Mouse (Mus musculus) bone marrow, adult 2 months (tissue): Measurements from ENCODE around the gene Ezr. TPM values are rescaled to one million over a fixed set of nuclear protein-coding genes. Genes with fewer than 3 reads are reported as not detected.
"Not testable (repeated sequence)": the region's sequence is repeated elsewhere in the genome, so short reads cannot be mapped to it uniquely, and the experiment has no call there.

Source experiments
- H3K27ac ChIP-seq: fragments of 200-500 bp; 2 replicates; pipeline ENCODE4 v1.5.1; 2012; ENCODE audit warnings: low read depth, mild to moderate bottlenecking, control low read depth, inconsistent platforms, low read length; ENCODE audit not compliant: control insufficient read depth, poor library complexity, insufficient read depth
- H3K4me1 ChIP-seq: fragments of 200-500 bp; 2 replicates; pipeline ENCODE4 v1.6.1; 2011; ENCODE audit warnings: low read length; ENCODE audit not compliant: control insufficient read depth, insufficient read depth
- H3K4me3 ChIP-seq: fragments of 200-500 bp; replicated peaks from 2 replicates; pipeline ENCODE3; 2011; ENCODE audit warnings: mild to moderate bottlenecking, low read depth, low read length, control low read depth; ENCODE audit not compliant: control insufficient read depth
- CTCF ChIP-seq: fragments of 200-500 bp; IDR thresholded peaks from 2 replicates; pipeline ENCODE4 v1.5.1; 2011; ENCODE audit warnings: low read length, control low read depth; ENCODE audit not compliant: control insufficient read depth, insufficient read depth
- WGBS: fragments of 180-500 bp; shearing (Covaris S2); methylation state at CpG from one replicate; pipeline ENCODE4 v1.1.7; 2018; 5-methylcytosine and 5-hydroxymethylcytosine counted together
- polyA plus RNA-seq: library from polyadenylated mRNA; stranded (reverse); fragments of >200 nt; gene quantifications from 2 replicates; pipeline ENCODE4 v1.2.4, GENCODE M21; 2011; ENCODE audit warnings: low replicate concordance; ENCODE audit not compliant: missing spikeins, insufficient read depth, insufficient read length

Ezr gene
- polyA plus RNA-seq, 1 experiment: 82.0 TPM

GRCm38 (mm10) chr17:6697224-6697775, 85.3 kb downstream of the Ezr start:
- not testable (repeated sequence) for H3K4me1 ChIP-seq, H3K4me3 ChIP-seq, H3K27ac ChIP-seq
- 34% methylated on average over 4 of the region's 4 CpGs for WGBS
- TF ChIP-seq CTCF: peak; percentile 38

GRCm38 (mm10) chr17:6696521-6696920, 86.1 kb downstream of the Ezr start:
- not testable (repeated sequence) for H3K4me1 ChIP-seq

GRCm38 (mm10) chr17:6695712-6696111, 86.9 kb downstream of the Ezr start:
- 64% methylated on average over 9 of the region's 9 CpGs for WGBS
- H3K4me1 ChIP-seq, H3K4me3 ChIP-seq, H3K27ac ChIP-seq: not testable (repeated sequence)

More at GRCm38 (mm10) chr17:6696521-6696920, 86.1 kb downstream of the Ezr start:
- H3K27ac ChIP-seq, H3K4me3 ChIP-seq: not testable (repeated sequence)
- WGBS: 63% methylated on average over 8 of the region's 8 CpGs

GRCm38 (mm10) chr17:6691596-6691995, 91.0 kb downstream of the Ezr start:
- H3K4me3 ChIP-seq, H3K27ac ChIP-seq, H3K4me1 ChIP-seq: not testable (repeated sequence)
- peak; percentile 22; the same call in 1 of the 2 replicates for TF ChIP-seq CTCF
- WGBS: 7% methylated on average over 2 of the region's 2 CpGs

- H3K4me3 ChIP-seq, H3K4me1 ChIP-seq, H3K27ac ChIP-seq: not testable (repeated sequence)
- 61% methylated on average over 4 of the region's 4 CpGs for WGBS
Measured at GRCm38 (mm10) chr17:6689344-6689743, 93.2 kb downstream of the Ezr start.

Other genes with a start within 250 kb of the Ezr start
- gene Dynlt1c, start 181.1 kb downstream of the Ezr start, polyA plus RNA-seq: 15.3 and 17.8 TPM in 2 replicates
- 11.6 and 31.7 TPM in 2 replicates for gene Dynlt1f, start 126.9 kb downstream of the Ezr start, polyA plus RNA-seq
- 2.0 and 7.8 TPM in 2 replicates for gene Sytl3, start 123.7 kb downstream of the Ezr start, polyA plus RNA-seq
- gene Rsph3b, start 165.9 kb upstream of the Ezr start, polyA plus RNA-seq: 4.9 and 7.1 TPM in 2 replicates
- 16.3 and 32.8 TPM in 2 replicates for gene Tagap1, start 178.4 kb upstream of the Ezr start, polyA plus RNA-seq
- gene Rnaset2b, start 187.8 kb upstream of the Ezr start, polyA plus RNA-seq: 57.9 and 135 TPM in 2 replicates
- gene Gm49721, start 196.1 kb upstream of the Ezr start, polyA plus RNA-seq: not detected in 2 replicates
- 2.7 TPM in 1 of 2 replicates, not detected in the other for gene Gm1604a, start 242.8 kb upstream of the Ezr start, polyA plus RNA-seq